Mouse (Mus musculus) hindbrain, embryonic 10.5 days (tissue): ENCODE results near the gene Srpk2. TPM values are rescaled to one million over a fixed set of nuclear protein-coding genes. Genes with fewer than 3 reads are reported as not detected.
"Not testable (repeated sequence)": the region's sequence is repeated elsewhere in the genome, so short reads cannot be mapped to it uniquely, and the experiment has no call there.

Experiments used
- DNase-seq: peaks from one replicate; pipeline ENCODE4 v3.0.0-alpha.2; 2017; ENCODE audit warnings: low spot score
- H3K27ac ChIP-seq: fragments of 300-500 bp; sonication (generic); 2 replicates; pipeline ENCODE4 v1.5.1; 2016; ENCODE audit warnings: mild to moderate bottlenecking, moderate library complexity
- H3K27me3 ChIP-seq: fragments of 300-500 bp; sonication (generic); 2 replicates; pipeline ENCODE4 v1.6.1; 2016; ENCODE audit warnings: mild to moderate bottlenecking; ENCODE audit not compliant: poor library complexity, insufficient read depth, severe bottlenecking
- H3K36me3 ChIP-seq: fragments of 300-500 bp; sonication (generic); 2 replicates; pipeline ENCODE4 v1.6.1; 2016; ENCODE audit warnings: mild to moderate bottlenecking, moderate library complexity
- H3K4me1 ChIP-seq: fragments of 300-500 bp; sonication (generic); replicated peaks from 2 replicates; pipeline ENCODE4 v1.6.1; 2016; ENCODE audit warnings: mild to moderate bottlenecking
- H3K4me3 ChIP-seq: fragments of 300-500 bp; sonication (generic); 2 replicates; pipeline ENCODE4 v1.5.1; 2016; ENCODE audit warnings: mild to moderate bottlenecking, moderate library complexity
- H3K9me3 ChIP-seq: fragments of 300-500 bp; sonication (generic); 2 replicates; pipeline ENCODE4 v1.6.1; 2016; ENCODE audit warnings: mild to moderate bottlenecking, moderate library complexity
- WGBS: fragments of 180-500 bp; shearing (Covaris S2); methylation state at CpG from one replicate; pipeline ENCODE4 v1.1.7; 2016; 5-methylcytosine and 5-hydroxymethylcytosine counted together
- polyA plus RNA-seq: library from polyadenylated mRNA; unstranded; fragments of >200 nt; fragmentation: Nextera tagmentation; extraction: Ambion mirVana; gene quantifications from 2 replicates; pipeline ENCODE4 v1.2.1, GENCODE M21; 2016

Srpk2 gene
- polyA plus RNA-seq, 1 experiment from 2014 or later = 49.7 TPM

DNA sequence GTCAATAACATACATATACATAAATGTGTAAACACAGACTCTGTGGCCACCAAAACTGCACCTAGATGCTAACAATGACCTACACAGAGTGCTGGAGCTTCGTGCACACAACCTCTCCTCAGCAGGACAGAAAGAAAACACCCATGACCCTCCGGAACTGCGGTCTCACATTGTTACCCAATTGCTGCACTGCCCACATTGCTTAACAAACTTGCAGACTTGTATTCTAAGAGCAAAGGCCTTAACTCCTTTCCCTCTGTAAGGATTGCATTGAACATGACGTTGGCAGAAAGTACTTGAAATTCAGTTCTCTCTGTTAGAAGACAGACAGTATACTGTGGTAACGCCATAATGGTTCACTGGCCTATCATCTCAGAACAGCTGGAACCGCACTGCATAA lies 118.0 kb downstream of the Srpk2 start:
- WGBS = 90% methylated on average over 6 of the region's 6 CpGs

DNA sequence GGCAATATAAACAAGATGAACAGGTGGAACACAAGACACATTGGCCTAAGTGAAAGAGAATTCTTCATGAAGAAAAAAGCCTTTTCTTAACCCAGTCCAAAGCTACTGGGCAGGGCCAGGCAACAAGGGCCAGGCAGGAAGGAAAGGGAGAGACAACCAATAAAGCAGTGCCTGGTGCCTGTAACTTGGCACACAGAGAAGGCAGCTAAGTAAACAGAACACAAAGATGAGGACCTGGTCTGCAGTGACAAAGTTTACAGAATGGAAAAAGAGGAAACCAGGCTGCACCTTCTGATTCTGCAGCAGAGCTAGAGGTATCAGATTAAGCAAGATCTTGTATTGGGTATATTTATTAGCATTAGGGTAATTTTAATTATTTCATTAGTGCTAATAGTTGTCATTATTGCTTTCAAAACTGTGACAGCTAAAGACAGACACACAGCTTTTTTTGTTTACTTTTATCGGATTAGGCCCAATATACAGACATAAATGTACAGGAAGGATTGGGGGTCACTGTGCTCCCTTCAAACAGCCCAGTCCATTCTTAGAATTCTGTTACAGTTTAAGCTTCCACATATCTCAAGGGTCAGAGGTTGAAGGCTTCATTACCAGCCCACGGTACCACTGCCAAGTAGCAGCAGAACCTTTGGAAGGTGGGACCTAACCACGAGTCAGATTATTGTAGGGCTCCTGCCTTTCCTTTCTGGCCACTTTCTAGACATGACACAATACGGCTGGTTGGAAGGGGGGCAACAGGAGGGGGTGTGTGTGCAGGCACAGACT lies 121.9 kb downstream of the Srpk2 start:
- no peak overlapping the region for H3K4me3 ChIP-seq
- no peak overlapping the region for H3K27ac ChIP-seq
- no peaks in the 10 kb centered on the region for H3K9me3 ChIP-seq
- H3K4me1 ChIP-seq = no peaks in the 10 kb centered on the region
- DNase-seq = no peak
- 87% methylated on average over 4 of the region's 4 CpGs for WGBS
- H3K36me3 ChIP-seq = peaks cover 46% of the 10 kb centered on the region
- no peaks in the 10 kb centered on the region for H3K27me3 ChIP-seq

More for the DNA sequence above, 118.0 kb downstream of the Srpk2 start:
- Histone ChIP-seq H3K9me3 (no peaks in the 10 kb centered on the region), H3K4me3 (no peak overlapping the region), H3K27ac (no peak overlapping the region), H3K36me3 (peaks cover 39% of the 10 kb centered on the region), H3K4me1 (no peaks in the 10 kb centered on the region), H3K27me3 (no peaks in the 10 kb centered on the region)
- no peak for DNase-seq

DNA sequence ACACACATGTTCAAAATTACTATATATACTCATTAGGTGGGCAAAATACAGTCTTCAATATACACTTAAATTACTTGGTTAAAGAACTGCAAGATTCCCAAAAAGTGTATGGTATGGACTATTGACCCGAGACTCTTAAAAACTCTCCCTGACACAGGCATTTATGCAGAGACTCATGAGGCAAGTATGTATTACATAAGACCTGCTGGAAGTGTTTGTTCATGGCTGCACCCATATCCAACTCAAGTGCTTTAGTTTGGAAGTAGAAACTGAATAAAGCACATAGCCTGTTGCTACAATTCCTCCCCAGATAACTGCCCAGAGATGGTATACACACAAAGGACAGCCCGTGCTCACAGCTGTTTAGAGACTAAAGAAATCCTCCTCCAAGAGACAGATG lies 123.2 kb downstream of the Srpk2 start:
- no peak overlapping the region for H3K27ac ChIP-seq
- H3K4me1 ChIP-seq = no peaks in the 10 kb centered on the region
- peaks cover 46% of the 10 kb centered on the region for H3K36me3 ChIP-seq
- no peaks in the 10 kb centered on the region for H3K9me3 ChIP-seq
- H3K4me3 ChIP-seq = no peak overlapping the region
- no peak for DNase-seq
- whole genome bisulfite sequencing = 91% methylated on average over 2 of the region's 2 CpGs
- no peaks in the 10 kb centered on the region for H3K27me3 ChIP-seq

- Histone ChIP-seq H3K27ac (no peak overlapping the region), H3K4me1 (no peaks in the 10 kb centered on the region)
- WGBS = 85% methylated on average over 4 of the region's 4 CpGs
Measured at GRCm38 (mm10) chr5:23560171-23560570, 124.2 kb downstream of the Srpk2 start.

DNA sequence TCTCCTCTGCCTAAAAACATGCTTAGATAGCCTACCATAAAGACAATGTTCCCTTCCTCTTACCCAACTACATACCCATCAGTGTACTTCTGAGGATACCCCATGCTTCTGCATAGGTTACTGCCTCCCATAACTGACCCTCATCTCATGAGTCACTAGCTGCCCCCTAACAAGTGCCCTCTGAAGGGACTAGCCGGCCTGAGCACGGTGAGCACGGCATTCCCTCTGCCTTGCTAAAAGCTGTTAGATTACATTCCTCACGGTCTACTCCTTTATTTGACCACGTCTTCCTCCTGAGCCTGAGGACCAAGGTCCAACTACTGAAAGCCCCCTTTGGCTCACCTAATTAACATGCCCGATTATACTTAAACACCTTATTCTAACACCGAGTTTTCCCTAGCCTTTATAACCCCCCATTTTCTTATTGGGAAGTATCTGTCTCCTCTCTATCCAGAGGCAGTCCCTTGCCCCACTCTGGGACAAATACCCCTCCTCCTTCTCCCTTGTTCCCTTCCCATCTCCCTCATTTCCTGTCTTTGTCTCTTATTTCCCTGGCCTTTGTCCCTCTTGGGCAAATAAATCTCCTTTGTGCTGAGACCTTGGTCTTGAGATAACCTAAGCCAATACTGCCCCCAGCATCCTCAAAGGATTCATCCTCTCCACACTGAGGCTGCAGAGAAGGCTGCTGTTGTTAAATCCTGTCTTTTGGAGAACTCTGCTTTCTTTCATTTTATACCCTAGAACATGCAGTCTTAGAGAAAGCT lies 128.2 kb downstream of the Srpk2 start:
- no peaks in the 10 kb centered on the region for H3K27me3 ChIP-seq
- no peaks in the 10 kb centered on the region for H3K9me3 ChIP-seq
- WGBS = 77% methylated on average over 7 of the region's 7 CpGs
- no peak overlapping the region for H3K4me3 ChIP-seq
- no peak for DNase-seq
- H3K27ac ChIP-seq = no peak overlapping the region
- peaks cover 11% of the 10 kb centered on the region for H3K36me3 ChIP-seq
- no peaks in the 10 kb centered on the region for H3K4me1 ChIP-seq

More at GRCm38 (mm10) chr5:23560171-23560570, 124.2 kb downstream of the Srpk2 start:
- Histone ChIP-seq H3K4me3 (no peak overlapping the region), H3K9me3 (no peaks in the 10 kb centered on the region), H3K27me3 (no peaks in the 10 kb centered on the region), H3K36me3 (peaks cover 46% of the 10 kb centered on the region)
- DNase-seq = no peak

GRCm38 (mm10) chr5:23553338-23553737 lies 131.1 kb downstream of the Srpk2 start:
- not testable (repeated sequence) for H3K27me3 ChIP-seq, H3K9me3 ChIP-seq, H3K27ac ChIP-seq, H3K36me3 ChIP-seq, H3K4me1 ChIP-seq, DNase-seq, H3K4me3 ChIP-seq
- 82% methylated on average over 3 of the region's 3 CpGs for WGBS

- Histone ChIP-seq H3K4me1 (no peaks in the 10 kb centered on the region), H3K27ac (no peak overlapping the region), H3K4me3 (no peak overlapping the region), H3K9me3 (no peaks in the 10 kb centered on the region), H3K27me3 (no peaks in the 10 kb centered on the region), H3K36me3 (peaks cover 3% of the 10 kb centered on the region; the same call in 1 of the 2 replicates)
- 84% methylated on average over 5 of the region's 5 CpGs for WGBS
- no peak for DNase-seq
Measured at GRCm38 (mm10) chr5:23551687-23552086, 132.7 kb downstream of the Srpk2 start.

- H3K36me3 ChIP-seq = peaks cover 46% of the 10 kb centered on the region
Measured at GRCm38 (mm10) chr5:23535692-23536091, 148.7 kb downstream of the Srpk2 start.

DNA sequence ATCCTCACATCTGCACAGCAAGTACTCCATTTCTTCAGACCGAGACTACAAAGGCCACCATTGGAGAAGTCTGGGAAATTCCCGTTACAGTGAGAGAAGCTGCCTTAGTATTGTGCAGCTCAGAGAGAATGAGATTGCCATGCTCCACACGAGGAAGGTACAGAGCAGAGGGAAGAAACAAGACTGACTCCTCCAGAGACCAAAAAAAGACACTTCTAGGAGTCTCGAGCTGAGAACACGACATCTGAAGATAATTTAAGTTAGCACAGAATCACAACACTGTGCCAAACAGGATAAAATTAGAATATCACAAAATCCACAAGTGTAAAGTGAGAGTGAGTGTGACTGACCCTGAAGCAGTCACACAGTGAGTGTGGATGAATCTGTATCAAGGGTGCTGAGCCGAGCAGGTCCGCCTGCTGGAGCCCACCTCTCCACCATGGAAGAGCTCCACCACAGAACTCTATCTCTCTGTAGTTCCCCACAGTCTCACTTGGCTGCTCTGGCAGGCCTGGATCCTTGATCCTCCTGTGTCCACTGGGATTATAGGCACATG lies 152.8 kb downstream of the Srpk2 start:
- Histone ChIP-seq H3K9me3 (no peaks in the 10 kb centered on the region), H3K4me3 (no peak overlapping the region), H3K27ac (no peak overlapping the region), H3K36me3 (peaks cover 21% of the 10 kb centered on the region), H3K4me1 (0 out of 2 replicates have a peak, but pooled peaks cover 3% of the 10 kb centered on the region), H3K27me3 (no peaks in the 10 kb centered on the region)
- 89% methylated on average over 7 of the region's 7 CpGs for WGBS
- DNase-seq = no peak

More at GRCm38 (mm10) chr5:23535692-23536091, 148.7 kb downstream of the Srpk2 start:
- DNase-seq = no peak
- Histone ChIP-seq H3K9me3 (no peaks in the 10 kb centered on the region), H3K4me1 (0 out of 2 replicates have a peak, but pooled peaks cover 3% of the 10 kb centered on the region), H3K27me3 (no peaks in the 10 kb centered on the region), H3K4me3 (no peak overlapping the region), H3K27ac (no peak overlapping the region)
- WGBS = 89% methylated on average over 7 of the region's 7 CpGs

GRCm38 (mm10) chr5:23531100-23531499 lies 153.3 kb downstream of the Srpk2 start:
- H3K4me3 ChIP-seq = no peak overlapping the region
- 0 out of 2 replicates have a peak, but pooled peaks cover 3% of the 10 kb centered on the region for H3K4me1 ChIP-seq
- DNase-seq = no peak
- H3K36me3 ChIP-seq = peaks cover 22% of the 10 kb centered on the region
- no peak overlapping the region for H3K27ac ChIP-seq
- H3K9me3 ChIP-seq = no peaks in the 10 kb centered on the region
- WGBS = 94% methylated on average over 6 of the region's 6 CpGs
- H3K27me3 ChIP-seq = no peaks in the 10 kb centered on the region

DNA sequence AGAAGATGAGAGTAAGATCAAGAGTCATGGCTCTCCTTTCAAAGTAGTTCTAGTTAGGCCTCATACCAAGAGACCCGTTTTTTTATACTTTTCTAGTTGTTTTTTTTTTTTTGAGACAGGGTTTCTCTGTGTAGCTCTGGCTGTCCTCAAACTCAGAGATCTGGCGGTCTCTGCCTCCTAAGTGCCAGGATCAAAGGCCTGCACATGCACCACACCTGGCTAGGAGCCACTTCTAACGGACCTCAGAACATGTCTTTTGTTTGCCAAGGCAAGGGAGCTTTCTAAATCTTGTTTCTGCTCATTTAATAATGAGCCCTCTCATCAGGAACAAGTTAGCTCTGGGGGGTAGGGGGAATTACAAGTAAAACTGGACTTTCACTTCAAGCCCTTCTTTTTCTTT lies 159.8 kb downstream of the Srpk2 start:
- Histone ChIP-seq H3K9me3 (no peaks in the 10 kb centered on the region), H3K36me3 (peaks cover 52% of the 10 kb centered on the region), H3K4me1 (no peaks in the 10 kb centered on the region), H3K27ac (no peak overlapping the region), H3K27me3 (no peaks in the 10 kb centered on the region), H3K4me3 (no peak overlapping the region)
- 91% methylated on average over 3 of the region's 3 CpGs for WGBS
- DNase-seq = no peak

DNA sequence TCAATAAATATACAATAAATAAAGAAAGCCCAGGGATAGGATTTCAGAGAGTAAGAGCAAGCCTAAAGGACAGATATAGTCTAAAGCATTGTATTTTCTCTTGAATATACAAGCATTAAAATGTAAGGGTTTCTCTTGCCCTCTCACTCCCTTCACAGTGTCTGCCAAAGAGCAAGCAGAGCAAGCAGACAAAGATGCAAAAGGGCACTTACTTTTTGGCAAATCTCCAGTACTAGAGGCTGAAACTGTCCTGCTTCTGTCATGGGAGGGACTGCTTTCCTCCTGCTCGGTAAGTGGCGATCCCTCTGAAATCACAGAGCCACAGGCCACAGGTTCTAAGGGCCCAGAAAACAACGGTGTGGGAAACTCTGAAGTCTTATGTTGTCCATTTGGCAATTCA lies 160.5 kb downstream of the Srpk2 start:
- DNase-seq = no peak
- Histone ChIP-seq H3K4me3 (no peak overlapping the region), H3K27me3 (no peaks in the 10 kb centered on the region), H3K4me1 (no peaks in the 10 kb centered on the region), H3K36me3 (peaks cover 52% of the 10 kb centered on the region), H3K27ac (no peak overlapping the region), H3K9me3 (no peaks in the 10 kb centered on the region)
- WGBS = 97% methylated on average over 3 of the region's 3 CpGs

DNA sequence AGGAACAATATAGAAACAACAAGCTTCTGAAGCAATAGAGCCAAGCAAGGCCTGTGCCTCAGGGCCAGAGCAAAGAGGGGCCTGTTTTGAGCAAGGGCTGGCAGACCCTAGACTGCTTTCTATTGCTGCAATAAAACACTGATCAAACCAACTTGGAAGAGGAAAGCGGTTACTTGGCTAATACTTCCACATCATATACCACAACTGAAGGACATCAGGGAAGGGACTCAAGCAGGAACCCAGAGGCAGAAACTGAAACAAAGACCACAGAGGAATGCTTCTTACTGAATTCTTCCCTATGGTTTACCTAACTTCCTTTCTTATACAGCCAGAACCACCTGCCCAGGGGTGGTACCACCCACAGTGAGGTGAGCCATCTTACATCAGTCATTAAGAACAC lies 162.8 kb downstream of the Srpk2 start:
- Histone ChIP-seq H3K36me3 (peaks cover 58% of the 10 kb centered on the region), H3K9me3 (no peaks in the 10 kb centered on the region), H3K4me1 (0 out of 2 replicates have a peak, but pooled peaks cover 4% of the 10 kb centered on the region), H3K27me3 (no peaks in the 10 kb centered on the region), H3K4me3 (no peak overlapping the region), H3K27ac (no peak overlapping the region)
- WGBS = 93% methylated on average over 1 of the region's 1 CpGs
- no peak for DNase-seq
